Mouse (Mus musculus): ENCODE results near the gene Slc9a5.
A peak's percentile ranks its signal among the peaks of the same experiment; 100 is the strongest.

Slc9a5 gene

GRCm38 (mm10) chr8:105326141-105326672 lies 22.4 kb upstream of the Slc9a5 start, which contains the start of the genes Lrrc29 and Tmem208:
TSS of gene Lrrc29 (minus strand) at chr8:105326278.
TSS of gene Tmem208 (plus strand) at chr8:105326354.
- peak; percentile 90 to 97 for DNase-seq (ENCODE audit: low spot score in 2 of 2)

GRCm38 (mm10) chr8:105326968-105327367 lies 21.7 kb upstream of the Slc9a5 start:
- DNase-seq (ENCODE audit: low spot score in 2 of 2), result no peak

GRCm38 (mm10) chr8:105330325-105330724 lies 18.3 kb upstream of the Slc9a5 start:
- no peak for DNase-seq (ENCODE audit: low spot score in 2 of 2)

GRCm38 (mm10) chr8:105331469-105331868 lies 17.2 kb upstream of the Slc9a5 start:
- no peak for DNase-seq (ENCODE audit: low spot score in 2 of 2)

GRCm38 (mm10) chr8:105331931-105332330 lies 16.7 kb upstream of the Slc9a5 start:
- DNase-seq (ENCODE audit: low spot score in 2 of 2), result no peak

GRCm38 (mm10) chr8:105332523-105332922 lies 16.1 kb upstream of the Slc9a5 start:
- no peak for DNase-seq (ENCODE audit: low spot score in 2 of 2)

- DNase-seq (ENCODE audit: low spot score in 2 of 2), result no peak
Observed at GRCm38 (mm10) chr8:105336373-105337130, 12.1 kb upstream of the Slc9a5 start.

- DNase-seq (ENCODE audit: low spot score in 2 of 2), result no peak
Observed at GRCm38 (mm10) chr8:105338992-105339391, 9.7 kb upstream of the Slc9a5 start.

GRCm38 (mm10) chr8:105339886-105340635 lies 8.6 kb upstream of the Slc9a5 start:
- no peak for DNase-seq (ENCODE audit: low spot score in 2 of 2)

GRCm38 (mm10) chr8:105341399-105341798 lies 7.2 kb upstream of the Slc9a5 start:
- DNase-seq (ENCODE audit: low spot score in 2 of 2), result no peak

- no peak for DNase-seq (ENCODE audit: low spot score in 2 of 2)
Observed at GRCm38 (mm10) chr8:105342768-105343167, 5.9 kb upstream of the Slc9a5 start.

GRCm38 (mm10) chr8:105343791-105344574 lies 4.7 kb upstream of the Slc9a5 start:
- DNase-seq (ENCODE audit: low spot score in 2 of 2), result no peak

GRCm38 (mm10) chr8:105345061-105345975 lies 3.3 kb upstream of the Slc9a5 start:
- DNase-seq (ENCODE audit: low spot score in 2 of 2), result peak in 1 of 2 experiments; percentile 31

GRCm38 (mm10) chr8:105346611-105347427 lies 1.8 kb upstream of the Slc9a5 start:
- DNase-seq (ENCODE audit: low spot score in 2 of 2), result peak in 1 of 2 experiments; percentile 38

GRCm38 (mm10) chr8:105347428-105348221 lies 1.0 kb upstream of the Slc9a5 start, which contains the start of gene Fhod1:
TSS of gene Fhod1 (minus strand) at chr8:105347953.
- DNase-seq (ENCODE audit: low spot score in 2 of 2), result peak; percentile 66 to 87

- peak in 1 of 2 experiments; percentile 34 for DNase-seq (ENCODE audit: low spot score in 2 of 2)
Observed at GRCm38 (mm10) chr8:105349096-105349771, 591 bp downstream of the Slc9a5 start.

GRCm38 (mm10) chr8:105350186-105350585 lies 1.5 kb downstream of the Slc9a5 start:
- no peak for DNase-seq (ENCODE audit: low spot score in 2 of 2)

GRCm38 (mm10) chr8:105353583-105354135 lies 5.0 kb downstream of the Slc9a5 start:
- DNase-seq (ENCODE audit: low spot score in 2 of 2), result no peak

All from left cerebral cortex, adult 9 months (tissue).